Mouse (Mus musculus) thymus, adult 18-20 months (tissue): ENCODE measurements around the gene Ilk.
"Not testable (repeated sequence)": the region's sequence is repeated elsewhere in the genome, so short reads cannot be mapped to it uniquely, and the experiment has no call there.

Experiments
- DNase-seq, 2 experiments: peaks; one replicate each; pipeline ENCODE4 v3.0.0; 2022; ENCODE audit warnings: mixed read lengths in 2 of 2

Ilk gene

GRCm38 (mm10) chr7:105736264-105736901 lies at the start of gene Ilk:
Ilk (plus strand) TSS chr7:105736592.
- peak; percentile 82 to 84 for DNase-seq

- no peak for DNase-seq
These were observed 45.5 kb upstream of the Ilk start for GRCm38 (mm10) chr7:105690875-105691274.

- DNase-seq = no peak
These were observed 33.2 kb upstream of the Ilk start for GRCm38 (mm10) chr7:105703184-105703583.

DNA sequence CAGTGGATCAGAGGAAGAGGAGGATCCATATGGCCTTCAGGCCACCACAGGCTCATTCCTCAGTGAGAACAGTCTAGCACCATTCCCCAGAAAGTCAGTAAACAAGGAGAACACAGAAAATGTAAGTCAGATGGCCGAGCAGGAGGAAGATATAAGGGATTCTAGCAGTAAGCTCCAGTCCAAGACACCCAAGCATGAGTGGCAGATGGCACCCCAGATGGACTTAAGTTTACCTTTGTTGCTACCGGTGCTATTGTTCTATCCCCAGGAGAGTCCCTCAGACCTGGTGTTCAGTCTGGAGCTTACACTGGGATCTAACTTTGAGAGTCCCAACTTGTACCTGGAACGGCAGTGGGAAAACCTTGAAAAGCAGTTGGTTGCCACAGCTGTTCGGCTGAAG lies 32.6 kb upstream of the Ilk start:
- DNase-seq = no peak

DNA sequence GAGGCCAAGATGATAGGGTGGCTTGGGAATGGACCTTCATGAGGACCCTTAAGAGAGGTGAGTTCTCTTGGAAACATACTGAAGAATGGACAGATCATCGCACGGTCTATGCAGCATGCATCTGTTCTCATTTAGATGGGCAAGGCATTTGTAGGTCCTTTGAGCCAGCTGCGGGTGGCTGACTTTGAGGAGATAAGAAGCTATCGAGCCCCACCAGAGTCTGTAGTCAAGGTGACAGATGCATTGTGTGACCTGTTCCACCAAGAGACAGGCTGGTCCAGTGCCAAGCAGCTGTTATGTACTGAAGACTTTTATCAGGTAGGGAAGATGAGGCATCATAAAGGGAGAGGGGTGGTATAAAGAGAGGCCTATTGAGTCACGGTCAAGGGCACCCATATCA lies 27.7 kb upstream of the Ilk start:
- no peak for DNase-seq

DNA sequence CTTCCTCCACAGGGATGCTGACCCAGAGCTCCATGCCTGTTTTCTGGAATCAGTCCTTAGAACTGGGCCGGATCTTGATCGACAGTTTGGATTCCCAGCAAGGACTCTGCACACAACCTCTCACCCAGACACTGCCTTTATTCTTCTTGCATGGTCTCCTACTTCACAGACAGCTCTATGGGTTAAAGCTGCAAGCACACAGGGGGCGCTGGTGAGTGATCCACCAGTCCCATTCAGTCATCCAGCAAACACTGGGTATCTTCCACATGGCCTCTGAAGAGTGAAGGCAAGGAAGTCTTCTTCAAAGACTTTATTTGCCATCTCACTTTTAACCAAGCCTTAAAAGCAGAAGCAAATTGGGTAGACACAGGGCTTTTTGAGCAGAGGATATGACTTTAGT lies 21.0 kb upstream of the Ilk start:
- DNase-seq = no peak

DNA sequence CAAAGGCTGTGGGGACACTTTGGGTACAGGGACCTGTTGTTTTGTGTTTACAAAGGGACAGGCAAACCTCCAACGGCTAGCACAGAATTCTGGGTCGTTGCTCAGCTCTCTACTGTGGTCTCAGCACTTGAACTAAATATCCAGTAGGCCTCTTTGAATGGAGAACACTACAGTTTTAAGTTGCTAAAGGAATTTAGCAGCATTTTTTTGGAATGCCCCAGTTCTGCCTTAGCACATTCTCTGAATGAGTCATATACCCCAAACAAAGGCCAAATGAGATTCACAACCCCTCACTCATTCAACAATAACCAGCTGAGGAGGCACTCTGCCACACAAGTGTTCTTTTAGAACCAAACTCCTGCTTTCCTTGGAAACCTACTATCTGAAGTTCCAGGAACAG lies 14.5 kb upstream of the Ilk start:
- no peak for DNase-seq

DNA sequence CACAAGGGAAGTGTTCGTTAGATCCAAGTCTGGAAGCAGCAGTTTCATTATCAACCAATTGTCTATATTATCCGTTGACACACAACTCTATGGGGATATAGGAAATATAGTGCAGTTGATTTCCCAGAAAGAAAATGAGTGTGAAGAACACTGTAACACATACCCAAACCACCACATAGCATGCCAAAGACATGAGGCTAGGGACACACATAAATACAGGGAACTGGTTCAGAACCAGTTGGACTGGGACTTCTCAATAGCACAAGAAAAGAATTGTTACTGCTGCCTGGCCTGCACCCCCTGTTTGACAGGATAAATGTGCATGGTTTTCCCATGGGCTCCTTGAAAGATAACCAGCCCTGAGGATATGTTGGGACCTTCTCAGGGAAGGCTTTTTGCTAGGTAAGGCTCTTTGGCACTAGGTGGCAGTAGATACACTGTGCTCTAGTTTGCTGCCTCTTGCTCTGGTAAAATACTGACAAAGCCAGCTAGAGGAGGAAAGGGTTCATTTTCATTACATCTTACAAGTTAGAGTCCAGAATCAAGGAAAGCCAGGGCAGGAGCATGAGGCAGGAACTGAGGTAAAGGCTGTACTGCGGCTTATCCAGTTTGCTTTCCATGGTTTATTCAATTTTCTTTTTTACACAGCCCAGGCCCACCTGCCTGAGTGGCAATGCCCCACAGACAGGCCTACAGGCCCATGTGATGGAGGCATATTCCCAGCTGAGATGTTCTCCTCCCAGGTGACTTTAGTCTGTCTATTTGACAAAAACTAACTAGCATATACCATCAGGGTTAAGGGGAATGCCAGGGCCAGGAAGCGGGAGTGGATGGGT lies 10.0 kb upstream of the Ilk start:
- DNase-seq = no peak

DNA sequence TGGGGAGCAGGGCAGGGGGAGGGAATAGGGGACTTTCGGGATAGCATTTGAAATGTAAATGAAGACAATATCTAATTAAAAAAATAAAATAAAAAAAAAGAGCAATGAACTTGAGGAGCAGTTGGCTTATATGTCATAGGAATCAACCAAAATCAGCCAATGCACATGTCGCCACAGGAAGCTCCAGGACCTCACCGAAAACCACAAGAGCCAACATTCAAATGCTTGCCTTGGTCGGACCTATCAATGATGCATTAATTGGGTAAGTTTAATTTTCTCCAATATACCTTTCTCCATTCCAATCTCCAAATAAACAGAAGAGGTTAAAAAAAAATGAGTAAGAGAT lies 9.4 kb upstream of the Ilk start:
- DNase-seq = no peak

DNA sequence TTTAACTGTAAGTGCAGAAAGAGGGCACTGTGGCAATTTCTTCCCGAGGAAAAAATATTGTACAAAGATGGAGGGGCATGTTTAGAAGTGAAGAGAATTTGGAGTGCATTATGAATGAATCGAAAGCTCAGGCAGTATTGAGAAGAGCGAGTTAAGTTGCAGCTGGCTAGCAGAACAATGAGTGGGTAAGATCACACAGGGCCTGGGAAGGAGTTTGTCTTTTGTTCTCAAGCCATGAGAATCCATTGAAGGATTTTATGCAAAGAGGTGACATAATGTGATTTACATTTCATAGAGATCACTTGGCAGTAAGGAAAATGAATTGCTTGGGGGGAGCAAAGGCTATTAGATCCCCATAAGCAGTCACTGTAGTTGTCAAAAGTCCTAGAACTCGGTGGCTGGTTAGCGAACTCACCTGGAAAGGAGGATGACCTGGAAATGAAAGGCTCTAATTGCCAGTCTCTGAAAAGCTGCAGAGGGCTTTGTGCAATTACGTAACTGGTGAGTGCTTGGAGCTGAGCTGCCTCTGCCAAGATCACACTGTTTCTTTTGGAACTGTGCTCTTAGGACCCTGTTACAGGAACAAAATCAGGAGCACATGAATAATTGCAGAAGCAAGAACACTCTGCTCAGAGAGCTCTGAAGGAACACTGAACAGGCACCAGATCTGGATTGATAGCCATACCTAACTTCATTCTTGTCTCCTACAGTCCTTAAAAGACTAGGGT lies 7.5 kb upstream of the Ilk start:
- no peak for DNase-seq

GRCm38 (mm10) chr7:105733836-105734235 lies 2.6 kb upstream of the Ilk start:
- no peak for DNase-seq

DNA sequence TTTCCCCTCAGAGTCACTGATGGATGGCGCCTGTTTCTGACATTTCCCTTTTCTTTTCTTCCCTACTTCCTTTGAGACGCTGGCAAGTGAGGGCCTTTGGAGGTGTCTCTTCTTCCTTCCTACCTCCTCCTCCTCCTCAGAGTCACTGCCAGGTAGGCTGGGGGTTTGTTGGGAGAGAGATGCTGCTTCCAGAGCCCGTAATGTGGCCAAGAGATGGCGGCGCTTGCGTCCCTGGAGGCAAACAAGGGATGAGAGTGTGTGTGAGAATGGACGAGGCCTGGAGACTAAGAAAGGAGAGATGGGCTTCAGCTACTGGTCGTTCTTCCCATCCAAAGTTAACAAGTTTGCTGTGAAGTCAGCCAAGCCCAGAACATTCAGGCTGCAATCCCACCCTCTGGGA lies 1.6 kb upstream of the Ilk start:
- DNase-seq = no peak

DNA sequence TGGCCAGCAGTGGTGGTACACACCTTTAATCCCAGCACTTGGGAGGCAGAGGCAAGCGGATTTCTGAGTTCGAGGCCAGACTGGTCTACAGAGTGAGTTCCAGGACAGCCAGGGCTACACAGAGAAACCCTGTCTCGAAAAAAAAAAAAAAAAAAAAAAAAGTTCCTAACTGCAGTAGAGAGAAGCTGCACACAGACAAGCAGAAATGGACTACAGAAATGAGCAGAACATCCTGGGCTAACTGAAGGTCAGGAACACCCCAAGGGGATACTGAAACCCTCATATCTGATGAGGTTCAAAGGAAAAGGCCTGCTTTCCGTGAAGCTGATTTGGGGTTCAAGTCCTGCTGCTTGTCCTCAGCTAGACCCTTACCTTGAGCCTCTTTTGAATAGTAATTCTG lies 928 bp upstream of the Ilk start:
- not testable (repeated sequence) for DNase-seq

GRCm38 (mm10) chr7:105736911-105737521 lies 624 bp downstream of the Ilk start, which contains the start of gene Rrp8:
Rrp8 (minus strand) TSS chr7:105737385.
- DNase-seq = peak in 1 of 2 experiments; percentile 39

DNA sequence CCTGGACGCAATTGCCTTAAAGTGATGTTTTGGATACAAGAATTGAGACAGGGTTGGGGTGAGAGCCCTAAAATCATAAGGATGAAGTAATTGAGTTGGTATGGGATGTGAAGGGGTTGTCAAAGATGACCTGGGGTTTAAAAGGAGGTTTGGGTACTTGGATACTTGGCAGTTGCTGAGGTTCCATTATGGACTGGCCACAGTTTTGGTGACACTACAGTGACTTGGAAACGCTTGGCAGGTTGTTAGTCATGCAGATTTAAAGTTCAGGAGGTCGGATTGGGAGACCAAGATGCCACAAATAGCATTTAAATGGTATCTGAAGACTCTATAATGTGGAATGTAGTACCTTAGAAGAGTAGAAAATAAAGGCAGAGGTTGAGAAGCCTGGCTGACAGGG lies 1.3 kb downstream of the Ilk start:
- no peak for DNase-seq

- DNase-seq = no peak
These were observed 1.9 kb downstream of the Ilk start for GRCm38 (mm10) chr7:105738286-105738685.

- DNase-seq = no peak
These were observed 2.6 kb downstream of the Ilk start for GRCm38 (mm10) chr7:105738948-105739347.

DNA sequence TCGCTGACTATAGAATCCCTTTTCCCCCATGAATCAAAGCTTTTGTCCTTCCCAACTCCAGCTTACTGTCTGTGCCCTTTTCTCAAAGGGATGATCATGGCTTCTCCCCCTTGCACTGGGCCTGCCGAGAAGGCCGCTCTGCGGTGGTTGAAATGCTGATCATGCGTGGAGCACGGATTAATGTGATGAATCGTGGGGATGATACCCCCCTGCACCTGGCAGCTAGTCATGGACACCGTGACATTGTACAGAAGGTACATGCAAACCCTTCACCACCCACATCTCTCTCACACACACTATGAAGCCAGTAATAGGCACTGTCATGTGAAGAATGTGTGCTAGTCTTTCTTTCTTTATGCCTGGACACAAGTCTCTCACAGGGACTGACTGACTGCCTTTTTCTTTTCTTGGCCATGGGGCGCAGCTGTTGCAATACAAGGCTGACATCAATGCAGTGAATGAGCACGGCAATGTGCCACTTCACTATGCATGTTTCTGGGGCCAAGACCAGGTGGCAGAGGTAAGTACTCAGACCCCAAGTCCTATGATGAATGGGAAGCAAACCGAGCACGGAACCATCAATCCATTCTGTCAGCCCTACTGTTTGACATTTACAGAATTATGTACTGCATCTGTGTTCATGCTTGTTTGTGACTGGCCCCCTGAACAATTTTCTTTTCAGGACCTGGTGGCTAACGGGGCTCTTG lies 3.9 kb downstream of the Ilk start:
- no peak for DNase-seq

GRCm38 (mm10) chr7:105740851-105741250 lies 4.5 kb downstream of the Ilk start:
- no peak for DNase-seq

GRCm38 (mm10) chr7:105741978-105742377 lies 5.6 kb downstream of the Ilk start:
- DNase-seq = no peak

GRCm38 (mm10) chr7:105742539-105743215 lies 6.3 kb downstream of the Ilk start:
- DNase-seq = not testable (repeated sequence)
